Mouse (Mus musculus): ENCODE results near the gene Nmi.

Nmi gene

GRCm38 (mm10) chr2:51945812-51946211 lies 27.5 kb downstream of the Nmi start:
- no peak for DNase-seq (ENCODE audit: low spot score in 2 of 2)

DNA sequence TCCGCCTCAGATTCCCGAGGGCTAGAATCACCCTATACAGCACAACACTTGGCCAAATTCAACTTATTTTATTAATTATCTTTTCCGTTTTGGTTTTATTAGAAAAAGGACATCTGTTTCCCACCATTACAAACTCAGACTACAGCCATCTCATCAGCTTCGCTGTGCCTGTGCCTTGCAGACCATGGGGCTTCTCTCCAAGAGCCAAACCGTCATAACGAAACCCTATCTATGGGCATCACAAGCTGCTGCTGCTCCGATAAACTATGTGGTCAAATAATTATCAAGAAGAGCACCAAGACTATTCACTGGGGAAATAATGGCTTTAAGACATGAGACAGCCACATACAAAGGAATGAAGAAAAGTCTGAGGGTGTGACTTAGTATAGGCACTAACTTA lies 31.5 kb downstream of the Nmi start:
- no peak for DNase-seq (ENCODE audit: low spot score in 2 of 2)

DNA sequence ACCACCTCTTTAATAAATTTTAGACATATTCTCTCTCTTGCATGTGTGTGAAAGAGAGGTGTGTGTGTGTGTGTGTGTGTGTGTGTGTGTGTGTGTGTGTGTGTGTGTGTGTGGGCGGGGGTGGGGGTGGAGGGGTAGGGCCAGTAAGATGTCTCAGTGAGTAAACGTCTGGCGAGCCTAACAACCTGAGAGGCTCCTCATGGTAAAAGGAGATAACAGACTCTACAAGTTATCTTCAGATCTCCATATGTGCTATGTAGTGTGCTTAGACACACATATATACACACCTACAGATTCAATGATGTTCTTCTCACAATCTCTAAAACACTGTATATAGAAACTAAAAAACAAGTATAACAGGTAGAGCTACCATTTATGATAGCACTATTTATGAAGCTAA lies 34.5 kb downstream of the Nmi start:
- no peak for DNase-seq (ENCODE audit: low spot score in 2 of 2)

GRCm38 (mm10) chr2:51937004-51937403 lies 36.3 kb downstream of the Nmi start:
- DNase-seq (ENCODE audit: low spot score in 2 of 2) = no peak

DNA sequence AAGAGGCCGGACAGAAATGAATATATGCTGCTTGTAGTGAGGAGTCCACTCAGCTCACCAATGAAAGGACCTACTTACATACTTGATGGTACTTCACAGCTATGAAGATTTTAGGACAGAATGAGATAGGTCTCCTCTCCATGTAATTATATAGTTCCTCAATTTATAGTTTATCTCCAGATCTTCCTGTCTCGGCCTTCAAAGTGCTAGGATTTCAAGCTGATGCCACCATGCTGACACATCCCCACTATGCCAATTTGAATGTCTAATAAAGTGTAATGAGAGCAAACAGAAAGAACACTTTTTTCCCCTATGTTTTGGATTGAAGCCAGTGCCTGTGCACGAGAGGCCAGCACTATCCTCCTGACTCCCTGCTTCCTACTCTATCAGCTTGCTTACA lies 36.7 kb downstream of the Nmi start:
- no peak for DNase-seq (ENCODE audit: low spot score in 2 of 2)

DNA sequence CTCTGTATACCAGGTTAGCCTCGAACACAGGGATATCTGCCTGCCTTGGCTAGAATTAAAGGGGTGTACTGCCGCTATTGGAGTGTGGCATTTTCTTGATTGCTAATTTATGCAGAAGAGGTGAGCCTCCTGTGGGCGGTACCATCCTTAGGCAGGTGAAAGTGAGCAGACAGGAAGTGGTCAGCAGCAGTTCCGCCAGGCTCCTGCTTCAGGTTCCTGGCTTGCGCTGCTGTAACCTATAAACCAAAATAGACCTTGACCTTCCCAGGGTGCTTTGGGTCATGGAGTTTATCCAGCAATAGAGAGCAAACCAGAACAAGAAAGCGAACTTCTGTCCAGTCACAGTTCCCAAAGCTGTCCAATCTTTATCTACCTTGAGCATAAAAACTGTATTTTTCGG lies 37.4 kb downstream of the Nmi start:
- no peak for DNase-seq (ENCODE audit: low spot score in 2 of 2)

- peak; percentile 62 to 72 for DNase-seq (ENCODE audit: low spot score in 2 of 2)
Observed at GRCm38 (mm10) chr2:51934574-51935334, 38.5 kb downstream of the Nmi start, which contains the start of gene Rbm43. Gene Rbm43, minus strand, starts transcription at chr2:51935163.

DNA sequence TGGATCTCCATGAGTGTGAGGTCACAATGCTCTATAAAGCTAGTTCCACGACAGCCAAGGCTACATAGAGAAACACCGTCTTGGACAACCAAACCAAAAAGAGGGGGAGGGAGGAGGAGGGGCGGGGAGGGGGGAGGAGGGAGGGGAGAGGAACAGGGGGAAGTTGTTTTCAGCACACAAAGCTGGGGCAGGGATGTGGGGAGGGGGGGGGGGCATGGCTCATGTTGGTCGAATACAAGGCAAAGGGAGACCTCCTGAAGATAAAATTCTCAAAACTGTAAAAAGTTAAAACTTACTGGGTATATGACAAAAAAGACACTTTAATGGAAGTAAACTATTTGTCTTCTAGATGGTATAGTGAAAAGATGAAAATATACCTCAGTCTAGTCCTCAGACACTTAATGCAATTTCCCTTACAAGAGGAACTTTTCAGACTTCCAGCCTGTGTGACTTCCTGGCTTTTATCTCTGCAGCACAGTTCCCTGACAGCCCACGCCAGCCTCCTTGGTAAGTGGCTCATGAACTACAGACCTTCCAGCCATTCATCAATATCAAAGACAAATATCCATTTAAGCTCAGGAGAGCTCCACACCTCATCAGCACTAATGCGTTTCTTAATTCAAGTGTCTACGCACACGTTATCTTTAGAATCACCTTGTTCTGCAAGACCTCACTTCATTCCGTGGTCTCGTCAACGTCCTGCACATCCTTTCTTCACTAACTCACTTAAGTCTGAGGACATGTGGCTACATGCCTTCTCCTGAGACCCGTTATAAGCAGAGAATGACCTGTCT lies 39.8 kb downstream of the Nmi start:
- no peak for DNase-seq (ENCODE audit: low spot score in 2 of 2)

DNA sequence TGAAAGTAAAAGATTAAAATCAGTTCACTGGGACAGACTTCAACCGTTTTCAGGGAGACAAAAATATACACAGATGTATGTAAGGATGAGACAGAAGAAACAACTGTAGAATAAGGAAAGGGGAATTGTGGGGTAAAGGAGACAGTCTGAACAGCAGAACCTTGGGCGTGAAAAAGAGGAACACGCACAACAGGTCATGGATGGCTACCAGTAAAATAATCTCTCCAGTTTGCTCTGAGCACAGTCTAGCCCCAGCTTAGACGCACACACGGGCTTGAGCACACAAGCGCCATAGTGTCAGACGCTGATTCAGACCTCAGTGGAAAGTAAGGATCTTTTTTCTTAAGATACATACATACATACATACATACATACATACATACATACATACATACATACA lies 42.1 kb downstream of the Nmi start:
- no peak for DNase-seq (ENCODE audit: low spot score in 2 of 2)

DNA sequence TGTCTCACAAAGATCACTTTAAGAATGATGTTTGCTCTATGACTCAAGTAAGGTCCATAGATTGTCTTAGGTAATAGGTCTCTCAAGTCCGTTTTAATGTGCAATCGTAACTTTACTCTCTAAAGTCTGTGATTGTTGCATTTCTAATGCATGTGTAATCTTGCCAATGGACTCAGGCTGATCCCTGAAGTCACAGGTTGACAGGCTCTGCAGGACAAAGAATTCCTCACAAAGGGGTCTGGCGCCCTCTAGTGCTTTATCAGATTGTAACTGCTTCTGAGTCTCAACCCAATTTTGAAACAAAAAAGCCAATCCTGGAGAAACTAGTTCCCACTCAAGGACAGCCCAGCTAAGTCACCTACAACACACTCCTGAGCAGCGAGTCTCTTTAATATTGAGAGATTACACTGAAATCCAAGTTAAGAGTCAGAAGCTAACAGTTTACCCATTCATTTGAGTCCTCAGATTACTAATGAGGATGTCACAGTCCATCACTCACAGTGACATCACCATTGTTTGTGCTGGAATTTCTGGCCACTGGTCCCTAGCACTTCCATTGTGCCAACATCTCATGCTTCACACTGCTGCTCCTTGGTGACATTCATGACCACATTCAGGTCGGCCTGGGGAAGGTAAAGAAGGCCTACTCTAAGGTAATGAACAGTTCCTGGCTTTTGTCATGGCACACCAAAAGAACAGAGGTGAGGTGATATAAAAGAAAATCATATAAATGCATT lies 58.2 kb downstream of the Nmi start:
- peak; percentile 40 to 77 for DNase-seq (ENCODE audit: low spot score in 2 of 2)

GRCm38 (mm10) chr2:51914532-51914931 lies 58.8 kb downstream of the Nmi start:
- DNase-seq (ENCODE audit: low spot score in 2 of 2) = no peak

- no peak for DNase-seq (ENCODE audit: low spot score in 2 of 2)
Observed at GRCm38 (mm10) chr2:51912740-51913139, 60.6 kb downstream of the Nmi start.

GRCm38 (mm10) chr2:51911864-51912263 lies 61.4 kb downstream of the Nmi start:
- no peak for DNase-seq (ENCODE audit: low spot score in 2 of 2)

DNA sequence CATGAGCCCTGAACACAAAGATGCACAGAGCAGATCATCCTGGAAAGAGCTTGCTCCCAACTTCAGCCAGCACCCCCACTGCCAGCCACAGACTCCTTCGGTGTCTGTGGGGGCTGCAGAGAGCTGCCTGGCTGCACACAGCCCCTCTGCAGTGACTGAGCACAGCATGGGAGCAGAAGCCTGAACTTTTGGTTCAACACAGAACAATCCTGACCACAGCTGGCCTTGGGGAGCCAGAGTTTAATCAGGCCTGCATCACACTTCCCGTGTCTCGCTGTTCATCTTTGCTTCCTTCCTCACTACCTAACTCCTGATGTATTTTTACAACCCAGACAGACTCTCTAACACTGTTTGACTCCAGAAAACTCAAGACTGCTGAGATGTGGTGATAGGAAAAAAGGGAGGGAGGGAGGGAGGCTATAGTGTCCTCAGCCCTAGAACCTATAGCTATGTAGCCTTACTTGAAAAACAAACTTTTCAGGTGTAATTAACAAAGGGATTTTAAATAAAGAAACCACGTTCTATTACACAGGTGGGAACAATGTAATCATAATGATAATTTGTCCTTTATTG lies 65.7 kb downstream of the Nmi start:
- no peak for DNase-seq (ENCODE audit: low spot score in 2 of 2)

DNA sequence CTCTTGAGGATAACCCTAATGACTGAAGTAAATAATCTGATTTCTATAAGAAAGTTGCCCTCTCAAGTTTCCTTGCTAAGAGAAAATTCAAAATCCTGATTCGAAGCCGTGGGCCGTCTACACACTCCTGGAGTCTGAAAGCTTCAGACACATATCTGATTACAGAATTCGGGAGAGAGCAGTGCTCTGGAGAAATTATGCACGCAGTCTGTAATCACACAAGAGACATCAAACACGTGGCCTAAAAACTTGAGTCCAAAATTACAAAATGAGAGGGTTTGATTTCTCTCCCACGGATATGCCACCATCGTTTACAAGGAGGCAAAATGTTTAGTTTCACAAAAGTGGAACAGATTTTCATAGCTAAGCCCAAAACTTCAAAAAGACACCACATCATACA lies 67.7 kb downstream of the Nmi start:
- DNase-seq (ENCODE audit: low spot score in 2 of 2) = no peak

Measured in cerebellum, postnatal 4 days (tissue).